Mouse (Mus musculus): ENCODE results near the gene Twf1. TPM values are rescaled to one million over a fixed set of nuclear protein-coding genes. Genes with fewer than 3 reads are reported as not detected.

Twf1 gene
- polyA plus RNA-seq, 1 experiment from 2014 or later, result 41.9 TPM

DNA sequence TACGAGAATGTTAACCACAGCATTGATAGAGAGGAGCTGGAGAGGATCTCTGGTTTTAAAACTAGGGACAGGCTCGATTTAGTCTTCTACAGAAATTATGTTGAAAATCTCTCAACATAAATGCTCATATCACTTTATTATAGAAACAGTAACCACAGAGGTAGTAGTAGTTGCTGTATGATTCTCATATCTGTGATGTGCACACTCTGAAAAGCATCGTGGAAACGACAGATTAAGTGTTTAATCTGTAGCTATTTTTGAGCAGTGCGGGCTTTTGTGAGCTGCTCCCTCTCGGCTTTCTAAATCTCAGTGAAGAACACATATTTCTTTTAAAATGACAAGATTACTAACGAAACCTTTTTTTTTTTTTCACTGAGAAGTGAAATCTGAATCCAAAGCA, 54.2 kb downstream of the Twf1 start:
- Histone ChIP-seq H3K9me3 (replicated peaks; ENCODE audit: control insufficient read depth, low read length) (no peaks in the 10 kb centered on the region), H3K27me3 (ENCODE audit: control insufficient read depth, insufficient read depth, low read length) (no peaks in the 10 kb centered on the region), H3K4me2 (ENCODE audit: low read depth, low read length) (no peak overlapping the region), H3K27ac (ENCODE audit: low read length) (no peak overlapping the region), H3K4me3 (ENCODE audit: low read length) (no peak overlapping the region), H3K9ac (ENCODE audit: low read length) (no peak overlapping the region), H3K4me1 (ENCODE audit: control insufficient read depth, insufficient read depth, low read length) (no peaks in the 10 kb centered on the region), H3K36me3 (ENCODE audit: control insufficient read depth, insufficient read depth) (peaks cover 3% of the 10 kb centered on the region; the same call in 1 of the 2 replicates)
- WGBS, result 77% methylated on average over 7 of the region's 7 CpGs
- ATAC-seq (replicated peaks; ENCODE audit: extremely low read depth, insufficient read depth, low FRiP score), result no peak

DNA sequence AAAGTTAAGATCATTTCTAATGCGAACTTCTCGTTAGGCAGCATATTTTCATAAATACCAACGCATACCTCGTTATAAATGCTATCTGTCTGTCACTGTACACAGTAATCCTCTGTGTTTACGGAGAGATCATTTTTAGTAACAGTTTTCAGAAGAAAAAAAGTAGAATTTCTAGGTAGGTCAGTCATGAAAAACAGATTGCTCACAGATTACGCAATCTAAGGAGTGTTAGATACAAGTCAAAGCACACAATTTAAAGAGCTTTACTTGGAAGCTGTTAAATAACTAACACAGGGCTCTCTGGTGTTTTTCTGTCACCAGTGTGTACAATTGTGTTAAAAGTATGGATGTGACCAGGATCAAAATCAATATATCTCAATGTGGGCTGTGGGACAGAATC, 56.7 kb downstream of the Twf1 start:
- Histone ChIP-seq H3K4me2 (ENCODE audit: low read depth, low read length) (no peak overlapping the region), H3K9me3 (replicated peaks; ENCODE audit: control insufficient read depth, low read length) (no peaks in the 10 kb centered on the region), H3K27ac (ENCODE audit: low read length) (no peak overlapping the region), H3K27me3 (ENCODE audit: control insufficient read depth, insufficient read depth, low read length) (no peaks in the 10 kb centered on the region), H3K36me3 (ENCODE audit: control insufficient read depth, insufficient read depth) (peaks cover 3% of the 10 kb centered on the region; the same call in 1 of the 2 replicates), H3K4me1 (ENCODE audit: control insufficient read depth, insufficient read depth, low read length) (no peaks in the 10 kb centered on the region), H3K9ac (ENCODE audit: low read length) (no peak overlapping the region), H3K4me3 (ENCODE audit: low read length) (no peak overlapping the region)
- ATAC-seq (replicated peaks; ENCODE audit: extremely low read depth, insufficient read depth, low FRiP score), result no peak
- WGBS, result 86% methylated on average over 6 of the region's 6 CpGs

DNA sequence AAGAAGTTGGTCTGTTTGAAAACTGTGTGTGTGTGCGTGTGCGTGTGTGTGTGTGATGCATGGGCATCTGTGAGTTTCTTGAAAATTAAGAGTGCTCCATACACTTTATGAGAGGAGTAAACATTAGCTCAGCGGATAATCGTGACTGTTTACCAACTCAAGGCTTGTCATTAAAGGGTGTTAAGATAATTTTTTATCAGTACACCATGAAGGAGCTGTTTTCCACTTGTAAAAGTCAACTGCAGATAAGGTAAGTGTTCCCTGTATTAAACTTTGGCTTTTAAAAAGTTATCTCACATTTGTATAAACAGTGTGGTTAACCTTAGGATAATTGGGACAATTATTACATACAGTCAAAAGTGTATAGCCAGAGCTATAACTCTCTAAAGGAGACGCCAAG, 57.4 kb downstream of the Twf1 start:
- WGBS, result 72% methylated on average over 5 of the region's 5 CpGs

DNA sequence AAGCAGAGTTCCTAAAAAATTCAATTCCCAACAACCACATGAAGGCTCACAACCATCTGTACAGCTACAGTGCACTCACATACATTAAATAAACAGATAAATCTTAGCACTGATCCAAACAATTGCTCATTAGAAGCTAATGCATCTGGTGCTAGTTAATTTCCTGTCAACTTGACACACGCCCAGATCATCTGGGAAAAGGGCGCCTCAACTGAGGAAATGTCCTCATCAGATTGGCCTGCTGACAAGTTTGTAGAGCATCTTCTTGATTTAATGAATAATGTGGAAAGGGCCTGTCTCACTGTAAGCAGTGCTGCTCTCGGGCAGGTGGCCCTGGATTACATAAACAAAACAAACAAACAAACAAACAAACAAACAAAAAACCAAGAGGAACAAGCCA, 59.2 kb downstream of the Twf1 start:
- Histone ChIP-seq H3K4me2 (ENCODE audit: low read depth, low read length) (no peak overlapping the region), H3K9me3 (replicated peaks; ENCODE audit: control insufficient read depth, low read length) (no peaks in the 10 kb centered on the region), H3K27me3 (ENCODE audit: control insufficient read depth, insufficient read depth, low read length) (no peaks in the 10 kb centered on the region), H3K4me1 (ENCODE audit: control insufficient read depth, insufficient read depth, low read length) (no peaks in the 10 kb centered on the region), H3K9ac (ENCODE audit: low read length) (no peak overlapping the region), H3K36me3 (ENCODE audit: control insufficient read depth, insufficient read depth) (peaks cover 3% of the 10 kb centered on the region; the same call in 1 of the 2 replicates), H3K4me3 (ENCODE audit: low read length) (no peak overlapping the region), H3K27ac (ENCODE audit: low read length) (no peak overlapping the region)
- WGBS, result 65% methylated on average over 3 of the region's 3 CpGs
- ATAC-seq (replicated peaks; ENCODE audit: extremely low read depth, insufficient read depth, low FRiP score), result no peak

More for the DNA sequence above, 57.4 kb downstream of the Twf1 start:
- Histone ChIP-seq H3K9me3 (replicated peaks; ENCODE audit: control insufficient read depth, low read length) (no peaks in the 10 kb centered on the region), H3K9ac (ENCODE audit: low read length) (no peak overlapping the region), H3K27ac (ENCODE audit: low read length) (no peak overlapping the region), H3K36me3 (ENCODE audit: control insufficient read depth, insufficient read depth) (peaks cover 3% of the 10 kb centered on the region; the same call in 1 of the 2 replicates), H3K27me3 (ENCODE audit: control insufficient read depth, insufficient read depth, low read length) (no peaks in the 10 kb centered on the region), H3K4me3 (ENCODE audit: low read length) (no peak overlapping the region), H3K4me2 (ENCODE audit: low read depth, low read length) (no peak overlapping the region), H3K4me1 (ENCODE audit: control insufficient read depth, insufficient read depth, low read length) (no peaks in the 10 kb centered on the region)
- no peak for ATAC-seq (replicated peaks; ENCODE audit: extremely low read depth, insufficient read depth, low FRiP score)

Other genes starting within 250 kb of the Twf1 start
- 0.76 and 0.90 TPM in 2 replicates for gene Adamts20, start 124.5 kb downstream of the Twf1 start, polyA plus RNA-seq (2015; fragmentation: Nextera tagmentation; extraction: Ambion mirVana)
- 4.9 and 5.6 TPM in 2 replicates for gene Pus7l, start 46.3 kb downstream of the Twf1 start, polyA plus RNA-seq (2015; fragmentation: Nextera tagmentation; extraction: Ambion mirVana)
- 5.4 and 5.6 TPM in 2 replicates for gene Irak4, start 46.2 kb downstream of the Twf1 start, polyA plus RNA-seq (2015; fragmentation: Nextera tagmentation; extraction: Ambion mirVana)
- 2.5 and 2.6 TPM in 2 replicates for gene Tmem117, start 39.3 kb upstream of the Twf1 start, polyA plus RNA-seq (2015; fragmentation: Nextera tagmentation; extraction: Ambion mirVana)